Mouse (Mus musculus): ENCODE results near the gene Gm45785. TPM values are rescaled to one million over a fixed set of nuclear protein-coding genes. Genes with fewer than 3 reads are reported as not detected.

The Gm45785 gene
- polyA plus RNA-seq, 1 experiment from 2014 or later: not detected

- Histone ChIP-seq H3K4me3 (ENCODE audit: low read depth, low read length) (no peak overlapping the region), H3K4me2 (replicated peaks; ENCODE audit: low read depth, low read length) (no peak overlapping the region), H3K27ac (ENCODE audit: low read depth, low read length) (no peak overlapping the region), H3K4me1 (replicated peaks; ENCODE audit: control insufficient read depth, insufficient read depth, low read length) (no peaks in the 10 kb centered on the region), H3K27me3 (ENCODE audit: control insufficient read depth, insufficient read depth, low read length) (no peaks in the 10 kb centered on the region), H3K9ac (ENCODE audit: low read depth, low read length) (no peak overlapping the region), H3K36me3 (ENCODE audit: control insufficient read depth, insufficient read depth, low read length) (no peaks in the 10 kb centered on the region), H3K9me3 (ENCODE audit: control insufficient read depth, low read length) (no peaks in the 10 kb centered on the region)
- 37% methylated on average over 8 of the region's 8 CpGs for WGBS
- ATAC-seq (ENCODE audit: low FRiP score): no peak
- DNase-seq (ENCODE audit: low spot score): peak; percentile 37
Observed at GRCm38 (mm10) chr7:140828171-140828881, 27.8 kb downstream of the Gm45785 start.

GRCm38 (mm10) chr7:140822731-140823130 lies 33.4 kb downstream of the Gm45785 start:
- H3K9ac ChIP-seq (ENCODE audit: low read depth, low read length): no peak overlapping the region
- H3K27ac ChIP-seq (ENCODE audit: low read depth, low read length): no peak overlapping the region
- no peaks in the 10 kb centered on the region for H3K9me3 ChIP-seq (ENCODE audit: control insufficient read depth, low read length)
- WGBS: 89% methylated on average over 4 of the region's 4 CpGs
- no peaks in the 10 kb centered on the region for H3K4me1 ChIP-seq (replicated peaks; ENCODE audit: control insufficient read depth, insufficient read depth, low read length)
- no peaks in the 10 kb centered on the region for H3K36me3 ChIP-seq (ENCODE audit: control insufficient read depth, insufficient read depth, low read length)
- no peaks in the 10 kb centered on the region for H3K27me3 ChIP-seq (ENCODE audit: control insufficient read depth, insufficient read depth, low read length)
- ATAC-seq (ENCODE audit: low FRiP score) (no peak), DNase-seq (ENCODE audit: low spot score) (no peak)
- no peak overlapping the region for H3K4me2 ChIP-seq (replicated peaks; ENCODE audit: low read depth, low read length)
- no peak overlapping the region for H3K4me3 ChIP-seq (ENCODE audit: low read depth, low read length)

DNA sequence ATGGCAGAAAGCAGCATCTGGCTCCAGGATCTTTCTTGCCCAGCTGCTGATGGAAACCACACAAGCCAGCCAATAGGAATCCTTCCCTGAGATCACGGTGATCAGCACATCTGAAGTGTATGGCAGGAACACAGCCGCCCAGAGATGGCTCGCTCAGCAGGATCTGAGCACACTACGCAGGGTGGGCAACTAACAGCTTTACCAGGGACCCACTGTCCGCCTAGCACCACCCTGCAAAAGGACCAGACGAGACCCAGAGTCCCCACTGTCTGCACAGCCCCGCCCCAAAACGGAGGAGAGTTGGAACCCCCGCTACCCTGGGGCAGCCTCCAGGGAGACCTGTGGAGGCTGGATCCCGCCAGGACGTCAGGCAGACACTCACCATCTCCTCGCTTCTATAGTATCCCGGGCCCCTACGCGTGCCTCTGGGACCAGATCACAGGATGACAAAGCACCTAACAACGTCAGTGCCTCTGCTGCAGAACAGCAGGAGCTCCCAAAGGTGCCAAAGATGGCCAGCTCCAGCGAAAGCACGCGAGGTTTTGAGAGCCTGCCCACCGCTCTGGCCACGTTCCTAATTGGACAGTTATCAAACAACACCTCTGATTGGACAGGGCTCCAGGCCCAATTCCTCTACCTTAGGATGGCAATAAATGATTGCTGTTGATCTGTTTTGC lies 34.3 kb downstream of the Gm45785 start, which contains the start of gene Zfp941:
Zfp941 (minus strand) TSS at position 526 of the 677 bp plus-strand sequence.
- no peak within 1 kb of the TSS for H3K27ac ChIP-seq (ENCODE audit: low read depth, low read length)
- H3K9me3 ChIP-seq (ENCODE audit: control insufficient read depth, low read length): no peaks in the 10 kb centered on the region
- DNase-seq (ENCODE audit: low spot score): peak; percentile 67

DNA sequence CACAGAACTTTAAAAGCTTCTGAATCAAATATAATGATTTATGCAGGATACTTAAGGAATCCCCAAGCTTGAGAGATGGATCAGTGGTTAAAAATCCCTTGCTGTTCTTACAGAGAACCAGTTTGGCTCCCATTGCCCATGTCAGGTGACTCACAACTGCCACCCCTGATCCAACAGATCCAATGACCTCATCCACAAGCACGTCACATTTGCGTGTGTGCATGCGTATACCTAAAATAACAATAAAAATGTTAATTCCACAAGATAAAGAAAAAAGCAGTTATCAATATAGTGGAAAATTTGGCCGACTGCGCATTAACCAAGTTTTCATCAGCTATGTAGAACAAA lies 34.9 kb downstream of the Gm45785 start:
- Histone ChIP-seq H3K27me3 (ENCODE audit: control insufficient read depth, insufficient read depth, low read length) (no peaks in the 10 kb centered on the region), H3K27ac (ENCODE audit: low read depth, low read length) (no peak overlapping the region), H3K4me1 (replicated peaks; ENCODE audit: control insufficient read depth, insufficient read depth, low read length) (no peaks in the 10 kb centered on the region), H3K9ac (ENCODE audit: low read depth, low read length) (peak overlapping the region; percentile 46; the same call in 1 of the 2 replicates), H3K36me3 (ENCODE audit: control insufficient read depth, insufficient read depth, low read length) (no peaks in the 10 kb centered on the region), H3K4me3 (ENCODE audit: low read depth, low read length) (peak overlapping the region; percentile 43), H3K4me2 (replicated peaks; ENCODE audit: low read depth, low read length) (peak overlapping the region; percentile 57), H3K9me3 (ENCODE audit: control insufficient read depth, low read length) (no peaks in the 10 kb centered on the region)
- DNase-seq (ENCODE audit: low spot score) (no peak), ATAC-seq (ENCODE audit: low FRiP score) (peak; percentile 52)
- WGBS: 48% methylated on average over 5 of the region's 5 CpGs

More for the DNA sequence above, 34.3 kb downstream of the Gm45785 start, which contains the start of gene Zfp941:
- 1% methylated on average over 21 of the region's 21 CpGs for WGBS
- Histone ChIP-seq H3K36me3 (ENCODE audit: control insufficient read depth, insufficient read depth, low read length) (no peaks in the 10 kb centered on the region), H3K4me1 (replicated peaks; ENCODE audit: control insufficient read depth, insufficient read depth, low read length) (no peaks in the 10 kb centered on the region), H3K4me3 (ENCODE audit: low read depth, low read length) (peak within 1 kb of the TSS; percentile 43), H3K9ac (ENCODE audit: low read depth, low read length) (peak within 1 kb of the TSS; percentile 46), H3K27me3 (ENCODE audit: control insufficient read depth, insufficient read depth, low read length) (no peaks in the 10 kb centered on the region), H3K4me2 (replicated peaks; ENCODE audit: low read depth, low read length) (peak within 1 kb of the TSS; percentile 57)
- peak; percentile 88 for ATAC-seq (ENCODE audit: low FRiP score)

- H3K4me3 ChIP-seq (ENCODE audit: low read depth, low read length): no peak overlapping the region
- H3K27ac ChIP-seq (ENCODE audit: low read depth, low read length): no peak overlapping the region
- H3K9me3 ChIP-seq (ENCODE audit: control insufficient read depth, low read length): no peaks in the 10 kb centered on the region
- H3K9ac ChIP-seq (ENCODE audit: low read depth, low read length): no peak overlapping the region
- H3K4me1 ChIP-seq (replicated peaks; ENCODE audit: control insufficient read depth, insufficient read depth, low read length): no peaks in the 10 kb centered on the region
- no peak for DNase-seq (ENCODE audit: low spot score)
- 74% methylated on average over 4 of the region's 4 CpGs for WGBS
- no peak for ATAC-seq (ENCODE audit: low FRiP score)
- no peaks in the 10 kb centered on the region for H3K27me3 ChIP-seq (ENCODE audit: control insufficient read depth, insufficient read depth, low read length)
- H3K36me3 ChIP-seq (ENCODE audit: control insufficient read depth, insufficient read depth, low read length): no peaks in the 10 kb centered on the region
- H3K4me2 ChIP-seq (replicated peaks; ENCODE audit: low read depth, low read length): no peak overlapping the region
Observed at GRCm38 (mm10) chr7:140820173-140820572, 36.0 kb downstream of the Gm45785 start.

GRCm38 (mm10) chr7:140812850-140813249 lies 43.3 kb downstream of the Gm45785 start:
- DNase-seq (ENCODE audit: low spot score) (no peak), ATAC-seq (ENCODE audit: low FRiP score) (no peak)
- Histone ChIP-seq H3K27ac (ENCODE audit: low read depth, low read length) (no peak overlapping the region), H3K4me1 (replicated peaks; ENCODE audit: control insufficient read depth, insufficient read depth, low read length) (no peaks in the 10 kb centered on the region), H3K27me3 (ENCODE audit: control insufficient read depth, insufficient read depth, low read length) (no peaks in the 10 kb centered on the region), H3K9me3 (ENCODE audit: control insufficient read depth, low read length) (no peaks in the 10 kb centered on the region), H3K36me3 (ENCODE audit: control insufficient read depth, insufficient read depth, low read length) (no peaks in the 10 kb centered on the region), H3K4me3 (ENCODE audit: low read depth, low read length) (no peak overlapping the region), H3K4me2 (replicated peaks; ENCODE audit: low read depth, low read length) (no peak overlapping the region), H3K9ac (ENCODE audit: low read depth, low read length) (no peak overlapping the region)
- WGBS: 89% methylated on average over 12 of the region's 12 CpGs

DNA sequence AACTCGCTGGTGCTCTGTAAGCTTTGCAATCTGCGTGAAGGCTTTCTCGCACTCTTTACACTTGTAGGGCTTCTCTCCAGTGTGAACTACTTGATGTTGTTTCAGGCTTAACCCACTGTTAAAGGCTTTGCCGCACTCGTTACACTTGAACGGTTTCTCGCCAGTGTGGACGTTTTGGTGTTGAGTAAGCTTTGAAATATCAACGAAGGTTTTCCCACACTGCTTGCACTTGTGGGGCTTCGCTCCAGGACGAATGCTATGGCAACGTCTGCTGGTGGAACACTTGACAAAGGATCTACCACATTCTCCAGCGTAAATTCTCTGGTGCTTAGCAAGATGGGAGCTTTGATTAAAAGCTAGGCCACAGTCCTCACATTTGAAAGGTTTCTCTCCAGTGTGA lies 44.4 kb downstream of the Gm45785 start:
- Histone ChIP-seq H3K9ac (ENCODE audit: low read depth, low read length) (no peak overlapping the region), H3K27ac (ENCODE audit: low read depth, low read length) (no peak overlapping the region), H3K4me2 (replicated peaks; ENCODE audit: low read depth, low read length) (no peak overlapping the region), H3K36me3 (ENCODE audit: control insufficient read depth, insufficient read depth, low read length) (no peaks in the 10 kb centered on the region), H3K4me1 (replicated peaks; ENCODE audit: control insufficient read depth, insufficient read depth, low read length) (no peaks in the 10 kb centered on the region), H3K9me3 (ENCODE audit: control insufficient read depth, low read length) (no peaks in the 10 kb centered on the region), H3K4me3 (ENCODE audit: low read depth, low read length) (no peak overlapping the region), H3K27me3 (ENCODE audit: control insufficient read depth, insufficient read depth, low read length) (no peaks in the 10 kb centered on the region)
- 89% methylated on average over 13 of the region's 13 CpGs for WGBS
- DNase-seq (ENCODE audit: low spot score) (no peak), ATAC-seq (ENCODE audit: low FRiP score) (no peak)

DNA sequence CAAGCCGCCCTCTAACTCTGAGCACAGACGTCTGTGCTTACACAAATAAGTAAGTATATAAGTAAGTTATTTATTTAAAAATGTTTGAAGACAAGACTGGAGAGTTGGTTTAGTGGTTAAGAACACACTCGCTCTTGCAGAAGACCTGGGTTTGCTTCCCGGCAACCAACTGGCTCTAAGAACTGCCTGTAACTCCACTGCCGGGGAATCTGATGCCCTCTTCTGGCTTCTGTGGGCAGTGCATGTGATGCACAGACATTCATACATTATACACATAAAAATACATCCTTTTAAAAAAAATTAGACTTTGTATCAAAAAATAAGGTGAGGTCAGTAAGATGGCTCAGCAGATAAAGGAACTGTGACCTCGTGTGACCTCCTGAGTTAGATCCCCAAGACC lies 45.6 kb downstream of the Gm45785 start:
- DNase-seq (ENCODE audit: low spot score): no peak
- ATAC-seq (ENCODE audit: low FRiP score): no peak
- Histone ChIP-seq H3K9ac (ENCODE audit: low read depth, low read length) (no peak overlapping the region), H3K4me1 (replicated peaks; ENCODE audit: control insufficient read depth, insufficient read depth, low read length) (no peaks in the 10 kb centered on the region), H3K27me3 (ENCODE audit: control insufficient read depth, insufficient read depth, low read length) (no peaks in the 10 kb centered on the region), H3K4me3 (ENCODE audit: low read depth, low read length) (no peak overlapping the region), H3K4me2 (replicated peaks; ENCODE audit: low read depth, low read length) (no peak overlapping the region), H3K36me3 (ENCODE audit: control insufficient read depth, insufficient read depth, low read length) (no peaks in the 10 kb centered on the region), H3K27ac (ENCODE audit: low read depth, low read length) (no peak overlapping the region), H3K9me3 (ENCODE audit: control insufficient read depth, low read length) (no peaks in the 10 kb centered on the region)
- 89% methylated on average over 6 of the region's 6 CpGs for WGBS

DNA sequence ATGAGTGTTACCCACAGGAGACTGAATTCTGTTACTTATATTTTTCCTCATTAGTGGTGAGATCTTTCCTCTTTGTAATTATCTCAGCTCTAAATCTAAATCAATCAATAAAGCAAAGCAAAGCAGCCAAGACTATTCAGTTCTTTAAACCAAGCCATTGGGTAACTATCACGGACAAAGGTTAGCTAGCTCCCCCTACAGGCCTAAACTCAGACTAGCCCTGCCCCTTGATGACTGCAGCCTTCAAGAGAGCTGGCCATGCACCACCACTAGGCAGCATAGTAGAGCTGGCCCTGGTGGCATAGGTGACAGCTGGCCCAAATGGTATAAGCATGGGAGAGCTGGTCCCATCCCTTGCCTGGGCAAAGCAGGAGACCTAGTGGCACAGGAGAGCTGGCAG lies 50.4 kb downstream of the Gm45785 start:
- 16% methylated on average over 1 of the region's 1 CpGs for WGBS
- H3K4me3 ChIP-seq (ENCODE audit: low read depth, low read length): no peak overlapping the region
- no peaks in the 10 kb centered on the region for H3K9me3 ChIP-seq (ENCODE audit: control insufficient read depth, low read length)
- ATAC-seq (ENCODE audit: low FRiP score): no peak
- no peak overlapping the region for H3K9ac ChIP-seq (ENCODE audit: low read depth, low read length)
- peak; percentile 46 for DNase-seq (ENCODE audit: low spot score)
- H3K36me3 ChIP-seq (ENCODE audit: control insufficient read depth, insufficient read depth, low read length): no peaks in the 10 kb centered on the region
- H3K27ac ChIP-seq (ENCODE audit: low read depth, low read length): no peak overlapping the region
- no peak overlapping the region for H3K4me2 ChIP-seq (replicated peaks; ENCODE audit: low read depth, low read length)
- H3K27me3 ChIP-seq (ENCODE audit: control insufficient read depth, insufficient read depth, low read length): no peaks in the 10 kb centered on the region
- H3K4me1 ChIP-seq (replicated peaks; ENCODE audit: control insufficient read depth, insufficient read depth, low read length): no peaks in the 10 kb centered on the region
